Mouse (Mus musculus) megakaryocyte, adult 5-6 weeks (primary cell): ENCODE data around the gene Irx2. TPM values are rescaled to one million over a fixed set of nuclear protein-coding genes. Genes with fewer than 3 reads are reported as not detected.

Experiments used
- ATAC-seq: 2 replicates; pipeline ENCODE4 v1.8.0; 2016; ENCODE audit warnings: mild to moderate bottlenecking, inconsistent platforms; ENCODE audit not compliant: poor library complexity, severe bottlenecking
- total RNA-seq, 2 experiments: library from RNA; stranded (forward) in 1 of 2; stranded (reverse) in 1 of 2; fragments of 153-499, 151-499 nt in 1 of 2; fragments of 221-1000, 200-1000 nt in 1 of 2; gene quantifications; 2 replicates each; pipeline versions ENCODE4 v1.2.3 to v1.2.4; 2015 to 2017

Irx2 gene
- total RNA-seq, 2 experiments from 2014 or later = not detected

GRCm38 (mm10) chr13:72636331-72636851 lies 7.8 kb downstream of the Irx2 start:
- ATAC-seq = no peak

- no peak for ATAC-seq
Measured at GRCm38 (mm10) chr13:72637536-72637935, 8.9 kb downstream of the Irx2 start.

GRCm38 (mm10) chr13:72638401-72639130 lies 9.9 kb downstream of the Irx2 start:
- ATAC-seq = no peak

GRCm38 (mm10) chr13:72639441-72640130 lies 11.0 kb downstream of the Irx2 start:
- no peak for ATAC-seq

- no peak for ATAC-seq
Measured at GRCm38 (mm10) chr13:72640131-72640521, 11.5 kb downstream of the Irx2 start.

- no peak for ATAC-seq
Measured at GRCm38 (mm10) chr13:72656447-72656846, 27.8 kb downstream of the Irx2 start.

- no peak for ATAC-seq
Measured at GRCm38 (mm10) chr13:72675826-72676225, 47.2 kb downstream of the Irx2 start.
